Mouse (Mus musculus) erythroblast, embryonic 14.5 days (primary cell): Measurements from ENCODE around the gene Lmnb2. TPM values are rescaled to one million over a fixed set of nuclear protein-coding genes. Genes with fewer than 3 reads are reported as not detected.

Experiments
- H3K27me3 ChIP-seq: 2 replicates; pipeline ENCODE4 v1.6.1; 2012; ENCODE audit warnings: inconsistent platforms; ENCODE audit not compliant: control insufficient read depth
- H3K36me3 ChIP-seq: 2 replicates; pipeline ENCODE4 v1.6.1; 2012; ENCODE audit warnings: mild to moderate bottlenecking, inconsistent platforms; ENCODE audit not compliant: control insufficient read depth
- H3K4me1 ChIP-seq: 2 replicates; pipeline ENCODE4 v1.6.1; 2012; ENCODE audit warnings: inconsistent platforms; ENCODE audit not compliant: control insufficient read depth
- H3K4me3 ChIP-seq: replicated peaks from 2 replicates; pipeline ENCODE3; 2012; ENCODE audit warnings: moderate library complexity, mild to moderate bottlenecking, inconsistent platforms
- H3K9me3 ChIP-seq: 2 replicates; pipeline ENCODE4 v1.6.1; 2012; ENCODE audit warnings: low read length, inconsistent platforms, mixed read lengths; ENCODE audit not compliant: control insufficient read depth
- GATA1 ChIP-seq: IDR thresholded peaks from 2 replicates; pipeline ENCODE4 v1.6.1; 2012; ENCODE audit warnings: low read length, inconsistent platforms, mixed read lengths
- TAL1 ChIP-seq: IDR thresholded peaks from 3 replicates; pipeline ENCODE4 v1.6.1; 2012; ENCODE audit warnings: low read length, inconsistent platforms, mixed read lengths
- polyA plus RNA-seq: library from polyadenylated mRNA; stranded (reverse); fragments of >175 nt; gene quantifications from 2 replicates; pipeline ENCODE4 v1.2.3, GENCODE M21; 2012

The Lmnb2 gene
- polyA plus RNA-seq, 1 experiment: 1.1 TPM

DNA sequence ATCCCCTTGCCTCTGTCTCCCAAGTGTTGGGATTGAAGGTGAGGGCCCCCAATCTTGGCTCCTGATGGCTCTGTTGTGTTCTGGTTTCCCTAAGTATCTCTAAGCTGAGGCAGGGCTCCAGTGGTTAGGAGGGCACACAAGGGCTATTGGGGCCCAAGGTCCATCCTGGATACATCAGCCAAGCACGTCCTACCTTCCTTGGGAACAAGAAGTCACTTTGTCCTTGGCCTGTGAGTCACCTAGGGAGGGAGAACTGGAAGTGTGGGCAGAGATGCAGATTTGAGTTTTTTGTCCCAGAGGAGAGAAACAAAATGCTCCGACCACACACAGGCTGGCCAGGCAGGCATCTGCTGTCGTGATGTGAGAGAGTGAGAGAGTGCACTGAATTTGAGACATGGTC, 31.0 kb upstream of the Lmnb2 start:
- no peaks in the 10 kb centered on the region for H3K9me3 ChIP-seq
- H3K4me1 ChIP-seq: peaks cover 20% of the 10 kb centered on the region
- TF ChIP-seq TAL1 (no peak), GATA1 (no peak)
- H3K36me3 ChIP-seq: no peaks in the 10 kb centered on the region
- no peaks in the 10 kb centered on the region; the same call in 1 of the 2 replicates for H3K27me3 ChIP-seq
- no peak overlapping the region for H3K4me3 ChIP-seq

DNA sequence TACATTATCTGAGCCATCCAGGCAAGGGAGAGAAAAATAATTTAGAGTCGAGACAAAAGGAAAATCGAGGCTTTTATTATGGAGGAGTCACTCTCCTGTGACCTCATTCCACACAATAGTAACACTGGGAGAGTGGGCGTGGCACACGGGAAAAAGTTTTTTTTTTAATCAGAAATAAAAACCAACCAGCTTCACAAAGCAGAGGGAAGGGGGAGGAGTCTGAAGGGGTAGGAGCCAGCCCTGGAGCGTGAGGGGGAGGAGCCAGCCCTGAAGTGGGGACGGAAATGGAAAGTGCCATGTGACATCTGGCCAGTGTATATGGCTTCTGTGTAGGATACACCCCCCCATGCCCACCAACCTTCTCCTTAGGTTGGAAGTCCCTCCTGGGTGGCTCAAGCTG, 30.5 kb upstream of the Lmnb2 start:
- Histone ChIP-seq H3K9me3 (no peaks in the 10 kb centered on the region), H3K27me3 (no peaks in the 10 kb centered on the region; the same call in 1 of the 2 replicates), H3K36me3 (no peaks in the 10 kb centered on the region), H3K4me1 (peaks cover 20% of the 10 kb centered on the region), H3K4me3 (no peak overlapping the region)
- TF ChIP-seq TAL1: no peak
- no peak for TF ChIP-seq GATA1

DNA sequence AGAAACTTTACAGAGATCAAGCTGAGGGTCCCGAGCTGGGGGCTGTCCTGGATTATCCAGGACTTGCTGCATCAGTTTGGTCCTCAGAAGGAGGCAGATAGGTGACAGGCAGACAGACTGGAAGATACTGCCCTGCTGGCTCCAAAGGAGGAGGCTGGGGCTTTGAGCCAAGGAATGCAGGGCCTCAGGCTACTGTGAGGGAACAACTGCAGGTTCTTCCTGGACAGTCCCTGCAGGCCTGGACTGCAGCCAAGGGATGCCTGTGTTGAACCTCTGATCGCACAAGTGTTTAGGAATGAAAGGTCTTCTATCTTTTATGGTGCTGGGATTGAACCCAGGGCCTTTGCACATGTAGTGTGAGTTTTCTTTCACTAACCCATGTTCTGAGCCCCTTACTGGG, 29.8 kb upstream of the Lmnb2 start:
- H3K9me3 ChIP-seq: no peaks in the 10 kb centered on the region
- no peaks in the 10 kb centered on the region for H3K36me3 ChIP-seq
- H3K27me3 ChIP-seq: peaks cover 2% of the 10 kb centered on the region
- peaks cover 20% of the 10 kb centered on the region for H3K4me1 ChIP-seq
- H3K4me3 ChIP-seq: no peak overlapping the region
- TF ChIP-seq GATA1 (no peak), TAL1 (no peak)

DNA sequence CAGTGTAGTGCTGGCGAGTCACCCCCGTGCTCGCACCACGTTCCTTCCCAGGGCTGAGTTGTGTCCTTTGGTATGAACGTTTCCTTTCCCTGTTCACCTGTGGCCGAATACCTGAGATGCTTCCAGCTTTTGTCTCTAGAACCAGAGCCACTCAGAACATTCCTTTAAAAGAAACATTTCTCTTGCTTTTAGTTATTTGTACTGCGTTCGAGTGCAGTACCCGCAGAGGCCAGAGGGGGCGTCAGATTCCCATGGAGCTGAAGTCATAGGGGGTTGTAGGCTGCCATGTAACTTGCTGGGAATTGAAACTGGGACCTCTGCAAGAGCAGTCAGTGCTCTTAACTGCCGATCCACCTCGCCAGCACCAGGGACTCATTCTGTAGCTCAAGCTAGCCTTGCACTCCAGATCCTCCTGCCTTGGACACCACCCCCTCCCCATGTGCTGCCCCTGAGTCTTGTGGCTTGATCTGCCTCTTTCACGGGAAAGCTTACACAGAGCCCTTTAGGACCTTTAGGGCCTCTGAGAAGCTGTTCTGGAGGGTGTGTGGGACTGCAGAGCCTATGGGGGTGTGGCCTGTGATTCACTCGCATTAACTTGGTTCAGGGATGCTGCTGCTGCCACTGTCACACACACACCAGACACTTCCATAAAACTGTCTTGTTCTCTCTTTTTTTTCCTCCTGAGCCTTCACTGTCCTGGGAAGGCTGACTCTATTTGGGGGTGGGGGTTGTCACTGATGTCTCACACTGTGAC, 28.8 kb upstream of the Lmnb2 start:
- no peak overlapping the region for H3K4me3 ChIP-seq
- no peaks in the 10 kb centered on the region for H3K36me3 ChIP-seq
- peaks cover 4% of the 10 kb centered on the region for H3K27me3 ChIP-seq
- H3K9me3 ChIP-seq: no peaks in the 10 kb centered on the region
- TF ChIP-seq GATA1 (no peak), TAL1 (no peak)
- peaks cover 20% of the 10 kb centered on the region for H3K4me1 ChIP-seq

DNA sequence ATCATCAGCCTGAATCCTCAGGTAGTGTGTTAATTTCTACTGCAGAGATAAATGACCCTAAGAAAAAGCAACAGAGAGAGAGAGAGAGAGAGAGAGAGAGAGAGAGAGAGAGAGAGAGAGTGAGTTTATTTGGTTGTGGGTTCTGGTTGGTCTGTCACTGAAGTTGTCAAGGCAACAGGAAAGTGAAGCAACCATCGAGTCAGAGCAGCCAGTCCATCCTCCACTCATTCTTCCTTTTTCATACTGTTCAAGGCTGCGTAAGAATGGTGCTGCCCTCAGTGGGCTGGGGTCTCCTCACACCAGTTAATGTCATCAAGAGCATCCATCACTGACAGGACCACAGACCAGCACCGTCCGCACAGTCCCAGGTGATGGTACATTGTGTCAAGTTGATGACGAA, 26.2 kb upstream of the Lmnb2 start:
- Histone ChIP-seq H3K9me3 (no peaks in the 10 kb centered on the region), H3K4me1 (peaks cover 24% of the 10 kb centered on the region), H3K4me3 (no peak overlapping the region), H3K27me3 (peaks cover 25% of the 10 kb centered on the region), H3K36me3 (no peaks in the 10 kb centered on the region)
- TF ChIP-seq GATA1 (no peak), TAL1 (no peak)

DNA sequence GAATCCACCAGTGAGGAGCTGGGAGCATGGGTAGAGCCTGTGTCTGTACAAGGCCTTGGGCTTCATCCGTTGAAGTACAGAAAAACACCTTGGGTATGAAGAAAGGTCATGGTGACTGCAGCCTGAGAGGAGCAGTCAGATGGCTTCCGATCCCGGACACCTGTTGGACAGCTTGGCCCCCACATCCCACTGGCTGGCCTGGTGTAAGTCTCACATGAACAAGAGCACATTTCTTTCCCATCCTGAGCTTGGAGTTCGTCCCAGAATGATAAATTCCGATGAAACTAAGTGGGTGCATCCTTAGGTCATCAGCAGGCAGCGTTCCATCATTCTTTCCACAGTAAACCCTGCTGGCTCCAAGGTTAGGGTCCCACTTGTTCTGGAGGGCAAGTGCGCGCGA, 25.7 kb upstream of the Lmnb2 start:
- Histone ChIP-seq H3K36me3 (no peaks in the 10 kb centered on the region), H3K4me1 (peaks cover 23% of the 10 kb centered on the region), H3K4me3 (no peak overlapping the region), H3K27me3 (peaks cover 31% of the 10 kb centered on the region), H3K9me3 (no peaks in the 10 kb centered on the region)
- TF ChIP-seq GATA1 (no peak), TAL1 (no peak)

DNA sequence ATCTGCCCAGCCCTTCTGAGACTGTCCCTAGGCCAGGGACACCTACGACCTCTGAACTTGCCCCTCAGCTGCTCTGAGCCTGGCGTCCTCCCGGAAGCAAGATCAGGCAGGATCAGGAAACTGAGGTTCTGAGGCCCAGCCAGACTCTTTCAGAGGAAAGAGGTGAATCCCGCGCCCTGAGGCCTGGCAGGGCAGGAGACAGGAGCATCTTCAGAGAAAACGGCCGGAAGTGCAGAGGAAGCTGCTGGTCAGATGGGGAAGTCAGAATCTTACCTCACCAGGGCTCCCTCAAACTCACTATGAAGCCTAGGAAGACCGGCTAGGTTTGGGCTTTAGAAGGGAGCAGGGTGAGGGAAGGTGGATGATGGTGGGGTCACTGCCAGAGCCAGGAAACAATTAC, 24.9 kb upstream of the Lmnb2 start:
- Histone ChIP-seq H3K4me3 (no peak overlapping the region), H3K27me3 (peaks cover 38% of the 10 kb centered on the region), H3K36me3 (no peaks in the 10 kb centered on the region), H3K9me3 (no peaks in the 10 kb centered on the region), H3K4me1 (peaks cover 20% of the 10 kb centered on the region)
- no peak for TF ChIP-seq GATA1
- no peak for TF ChIP-seq TAL1

DNA sequence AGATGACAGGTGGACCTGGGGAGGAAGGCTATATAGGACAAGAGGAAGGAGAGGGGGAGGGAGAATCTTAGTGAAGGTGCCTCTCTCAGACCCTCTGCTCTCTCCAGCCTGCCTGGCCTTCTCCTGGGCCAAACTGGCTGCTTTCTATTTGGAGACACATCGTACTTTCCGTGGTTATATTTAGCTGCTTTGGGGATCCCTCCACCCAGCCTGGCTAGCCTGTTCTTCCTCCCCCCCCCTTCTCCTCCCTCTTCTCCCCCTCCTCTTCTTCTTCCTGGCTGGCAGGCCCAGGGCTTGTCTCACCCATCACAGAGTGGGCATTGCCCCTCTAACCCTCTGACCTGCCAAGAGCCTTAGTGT, 22.9 kb upstream of the Lmnb2 start:
- H3K4me3 ChIP-seq: no peak overlapping the region
- H3K27me3 ChIP-seq: peaks cover 58% of the 10 kb centered on the region
- H3K4me1 ChIP-seq: peaks cover 24% of the 10 kb centered on the region

DNA sequence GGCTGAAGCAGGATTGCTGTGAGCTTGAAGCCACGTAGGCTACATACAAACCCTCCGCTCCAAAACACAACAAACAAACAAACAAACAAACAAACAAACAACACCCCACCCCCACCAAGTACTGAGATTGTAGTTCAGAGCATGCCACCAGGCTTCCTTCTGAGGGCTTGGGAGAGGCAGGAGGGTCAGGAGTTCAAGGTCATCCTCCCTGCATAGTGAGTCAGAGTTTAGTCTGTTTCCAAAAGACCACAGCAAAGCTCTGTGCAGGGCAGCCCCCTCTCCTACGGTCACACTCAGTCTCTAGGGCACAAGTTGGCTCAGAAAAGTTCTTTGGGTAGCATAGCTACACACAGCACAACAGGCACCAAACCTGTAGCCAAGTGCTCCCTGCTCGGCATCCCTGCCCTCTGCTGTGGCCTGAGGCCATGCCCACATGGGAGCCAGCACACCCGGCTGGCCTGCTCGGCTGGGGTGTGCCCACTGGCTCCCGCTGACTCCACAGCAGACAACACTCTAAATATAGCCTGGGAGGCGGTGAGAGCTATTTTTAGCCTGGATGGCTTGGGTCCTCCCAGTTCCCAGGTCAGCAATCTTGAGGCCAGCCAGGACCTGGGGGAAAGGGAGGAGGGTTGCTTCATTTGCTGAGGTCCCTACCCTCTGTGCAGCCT, 22.4 kb upstream of the Lmnb2 start:
- Histone ChIP-seq H3K36me3 (no peaks in the 10 kb centered on the region), H3K4me1 (peaks cover 24% of the 10 kb centered on the region), H3K27me3 (peaks cover 63% of the 10 kb centered on the region), H3K4me3 (no peak overlapping the region), H3K9me3 (no peaks in the 10 kb centered on the region)
- no peak for TF ChIP-seq TAL1
- TF ChIP-seq GATA1: no peak

More for the DNA sequence above, 22.9 kb upstream of the Lmnb2 start:
- Histone ChIP-seq H3K9me3 (no peaks in the 10 kb centered on the region), H3K36me3 (no peaks in the 10 kb centered on the region)
- TF ChIP-seq TAL1: no peak
- no peak for TF ChIP-seq GATA1
